Mouse (Mus musculus): ENCODE data around the gene Phf2. TPM values are rescaled to one million over a fixed set of nuclear protein-coding genes. Genes with fewer than 3 reads are reported as not detected.

The Phf2 gene
- total and polyA plus RNA-seq, 2 experiments from 2014 or later = 4.7 to 30.3 TPM

GRCm38 (mm10) chr13:48778138-48778537, 92.8 kb downstream of the Phf2 start:
- Histone ChIP-seq H3K36me3 (ENCODE audit: insufficient read depth) (no peaks in the 10 kb centered on the region), H3K9ac (no peak overlapping the region), H3K4me2 (ENCODE audit: low read depth) (no peak overlapping the region), H3K27ac (ENCODE audit: low read depth, low read length) (no peak overlapping the region), H3K27me3 (ENCODE audit: insufficient read depth, low read length) (no peaks in the 10 kb centered on the region), H3K9me3 (ENCODE audit: low read length) (no peaks in the 10 kb centered on the region), H3K4me1 (ENCODE audit: insufficient read depth) (no peaks in the 10 kb centered on the region), H3K4me3 (ENCODE audit: low read depth, low read length) (no peak overlapping the region)
- WGBS = 71% methylated on average over 4 of the region's 4 CpGs
- ATAC-seq = no peak
- no peak for TF ChIP-seq CTCF (IDR thresholded peaks at IDR 0.05; ENCODE audit: low read depth)
- DNase-seq = no peak

- 74% methylated on average over 7 of the region's 7 CpGs for WGBS
- no peak for TF ChIP-seq CTCF (IDR thresholded peaks at IDR 0.05; ENCODE audit: low read depth)
- Histone ChIP-seq H3K9me3 (ENCODE audit: low read length) (no peaks in the 10 kb centered on the region), H3K4me3 (ENCODE audit: low read depth, low read length) (no peak overlapping the region), H3K27me3 (ENCODE audit: insufficient read depth, low read length) (no peaks in the 10 kb centered on the region; the same call in 1 of the 2 replicates), H3K27ac (ENCODE audit: low read depth, low read length) (no peak overlapping the region), H3K9ac (no peak overlapping the region), H3K36me3 (ENCODE audit: insufficient read depth) (no peaks in the 10 kb centered on the region), H3K4me2 (ENCODE audit: low read depth) (no peak overlapping the region), H3K4me1 (ENCODE audit: insufficient read depth) (no peaks in the 10 kb centered on the region)
- ATAC-seq (no peak), DNase-seq (no peak)
Observed at GRCm38 (mm10) chr13:48774506-48774905, 96.4 kb downstream of the Phf2 start.

- Histone ChIP-seq H3K4me1 (ENCODE audit: insufficient read depth) (0 out of 2 replicates have a peak, but pooled peaks cover 8% of the 10 kb centered on the region), H3K9me3 (ENCODE audit: low read length) (no peaks in the 10 kb centered on the region), H3K27ac (ENCODE audit: low read depth, low read length) (no peak overlapping the region), H3K4me2 (ENCODE audit: low read depth) (peak overlapping the region; percentile 10; the same call in 1 of the 2 replicates), H3K9ac (no peak overlapping the region), H3K36me3 (ENCODE audit: insufficient read depth) (no peaks in the 10 kb centered on the region), H3K27me3 (ENCODE audit: insufficient read depth, low read length) (no peaks in the 10 kb centered on the region; the same call in 1 of the 2 replicates), H3K4me3 (ENCODE audit: low read depth, low read length) (no peak overlapping the region)
- WGBS = 35% methylated on average over 11 of the region's 11 CpGs
- ATAC-seq (peak; percentile 87), DNase-seq (peak; percentile 48)
- no peak for TF ChIP-seq CTCF (IDR thresholded peaks at IDR 0.05; ENCODE audit: low read depth)
Observed at GRCm38 (mm10) chr13:48768109-48768508, 102.8 kb downstream of the Phf2 start.

DNA sequence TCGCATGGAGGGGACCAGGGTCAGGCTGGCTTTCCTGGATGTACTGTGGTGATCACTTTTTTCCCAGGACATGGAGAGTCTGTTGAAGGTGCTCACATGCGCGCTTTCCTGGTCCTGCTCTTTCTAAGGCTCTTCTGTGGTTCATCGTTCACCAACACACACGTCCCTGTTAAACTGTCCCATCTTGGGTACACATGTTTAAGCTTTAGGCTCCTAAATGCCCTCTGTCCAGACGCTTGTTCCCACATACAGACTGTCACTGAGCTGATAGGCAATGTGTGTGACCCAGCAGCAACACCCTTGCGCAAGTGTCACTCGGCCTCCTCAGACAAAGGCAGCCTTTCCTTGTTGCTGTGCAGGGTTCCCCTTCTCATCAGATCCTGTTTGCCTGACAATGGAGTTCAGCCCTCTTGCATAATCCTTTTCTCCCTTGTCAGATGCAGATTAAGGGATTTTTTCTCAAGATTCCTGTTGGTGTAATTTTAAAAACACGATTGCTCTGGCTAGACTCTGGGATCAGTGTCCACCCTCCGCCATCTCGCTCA, 107.1 kb downstream of the Phf2 start:
- Histone ChIP-seq H3K36me3 (ENCODE audit: insufficient read depth) (no peaks in the 10 kb centered on the region), H3K4me3 (ENCODE audit: low read depth, low read length) (no peak overlapping the region), H3K4me2 (ENCODE audit: low read depth) (no peak overlapping the region), H3K27ac (ENCODE audit: low read depth, low read length) (no peak overlapping the region), H3K27me3 (ENCODE audit: insufficient read depth, low read length) (no peaks in the 10 kb centered on the region), H3K9ac (no peak overlapping the region), H3K4me1 (ENCODE audit: insufficient read depth) (0 out of 2 replicates have a peak, but pooled peaks cover 8% of the 10 kb centered on the region), H3K9me3 (ENCODE audit: low read length) (no peaks in the 10 kb centered on the region)
- ATAC-seq (no peak), DNase-seq (no peak)
- TF ChIP-seq CTCF (IDR thresholded peaks at IDR 0.05; ENCODE audit: low read depth) = no peak
- 33% methylated on average over 11 of the region's 11 CpGs for WGBS

- no peak for ATAC-seq
- Histone ChIP-seq H3K9me3 (ENCODE audit: low read length) (no peaks in the 10 kb centered on the region), H3K27ac (ENCODE audit: low read depth, low read length) (no peak overlapping the region), H3K4me2 (ENCODE audit: low read depth) (no peak overlapping the region), H3K9ac (no peak overlapping the region), H3K36me3 (ENCODE audit: insufficient read depth) (no peaks in the 10 kb centered on the region), H3K4me3 (ENCODE audit: low read depth, low read length) (no peak overlapping the region), H3K27me3 (ENCODE audit: insufficient read depth, low read length) (no peaks in the 10 kb centered on the region), H3K4me1 (ENCODE audit: insufficient read depth) (no peaks in the 10 kb centered on the region)
- DNase-seq = no peak
- 75% methylated on average over 8 of the region's 8 CpGs for WGBS
- no peak for TF ChIP-seq CTCF (IDR thresholded peaks at IDR 0.05; ENCODE audit: low read depth)
Observed at GRCm38 (mm10) chr13:48760855-48761436, 110.0 kb downstream of the Phf2 start.

GRCm38 (mm10) chr13:48756769-48757168, 114.2 kb downstream of the Phf2 start:
- ATAC-seq = no peak
- DNase-seq = no peak
- H3K4me3 ChIP-seq (ENCODE audit: low read depth, low read length) = no peak overlapping the region
- no peak overlapping the region for H3K9ac ChIP-seq
- H3K9me3 ChIP-seq (ENCODE audit: low read length) = no peaks in the 10 kb centered on the region
- no peak overlapping the region for H3K27ac ChIP-seq (ENCODE audit: low read depth, low read length)
- no peak overlapping the region for H3K4me2 ChIP-seq (ENCODE audit: low read depth)
- TF ChIP-seq CTCF (IDR thresholded peaks at IDR 0.05; ENCODE audit: low read depth) = no peak
- H3K4me1 ChIP-seq (ENCODE audit: insufficient read depth) = no peaks in the 10 kb centered on the region
- H3K27me3 ChIP-seq (ENCODE audit: insufficient read depth, low read length) = no peaks in the 10 kb centered on the region
- WGBS = 66% methylated on average over 15 of the region's 15 CpGs
- no peaks in the 10 kb centered on the region for H3K36me3 ChIP-seq (ENCODE audit: insufficient read depth)

Other genes with a start within 250 kb of the Phf2 start
- 19.5 and 36.4 TPM in 2 replicates for gene Ptpdc1, start 245.5 kb downstream of the Phf2 start, total RNA-seq (2014; rRNA removed)
- 8.5 and 12.4 TPM in 2 replicates for gene Ptpdc1, start 245.5 kb downstream of the Phf2 start, polyA plus RNA-seq (2015; fragmentation: Nextera tagmentation; extraction: Ambion mirVana)
- not detected in 2 replicates for gene Barx1, start 208.1 kb downstream of the Phf2 start, total RNA-seq (2014; rRNA removed)
- gene Barx1, start 208.1 kb downstream of the Phf2 start, polyA plus RNA-seq (2015; fragmentation: Nextera tagmentation; extraction: Ambion mirVana) = not detected in 2 replicates
- 45.2 and 59.0 TPM in 2 replicates for gene Fam120a, start 96.9 kb upstream of the Phf2 start, total RNA-seq (2014; rRNA removed)
- 7.1 and 9.5 TPM in 2 replicates for gene Fam120a, start 96.9 kb upstream of the Phf2 start, polyA plus RNA-seq (2015; fragmentation: Nextera tagmentation; extraction: Ambion mirVana)

All from forebrain, postnatal 0 days (tissue).